Mouse (Mus musculus): Measurements from ENCODE around the gene Foxe1. TPM values are rescaled to one million over a fixed set of nuclear protein-coding genes. Genes with fewer than 3 reads are reported as not detected.
A peak's percentile ranks its signal among the peaks of the same experiment; 100 is the strongest.

The Foxe1 gene
- polyA plus RNA-seq, 1 experiment, result 0.28 TPM

GRCm38 (mm10) chr4:46339026-46339425 lies 4.4 kb upstream of the Foxe1 start:
- WGBS, result 26% methylated on average over 10 of the region's 10 CpGs

GRCm38 (mm10) chr4:46339584-46339983 lies 3.8 kb upstream of the Foxe1 start:
- no peak for DNase-seq
- Histone ChIP-seq H3K36me3 (ENCODE audit: control insufficient read depth, insufficient read depth, low read length) (no peaks in the 10 kb centered on the region), H3K4me1 (replicated peaks; ENCODE audit: control insufficient read depth, insufficient read depth, low read length) (peaks cover 8% of the 10 kb centered on the region; the same call in 1 of the 2 replicates), H3K4me3 (ENCODE audit: control insufficient read depth, insufficient read depth, low read length) (no peak overlapping the region), H3K27me3 (ENCODE audit: control insufficient read depth, insufficient read depth, low read length) (peaks cover 37% of the 10 kb centered on the region), H3K27ac (ENCODE audit: control insufficient read depth, insufficient read depth, low read length) (no peak overlapping the region)
- no peak for TF ChIP-seq CTCF (IDR thresholded peaks at IDR 0.05; ENCODE audit: borderline replicate concordance, control insufficient read depth, extremely low read depth, insufficient read depth, low read length, poor library complexity)
- TF ChIP-seq POLR2A (IDR thresholded peaks at IDR 0.05; ENCODE audit: control insufficient read depth, extremely low read depth, insufficient read depth, low read length, poor library complexity), result no peak
- 10% methylated on average over 26 of the region's 26 CpGs for WGBS

More at GRCm38 (mm10) chr4:46339026-46339425, 4.4 kb upstream of the Foxe1 start:
- H3K4me1 ChIP-seq (replicated peaks; ENCODE audit: control insufficient read depth, insufficient read depth, low read length), result peaks cover 2% of the 10 kb centered on the region; the same call in 1 of the 2 replicates
- H3K36me3 ChIP-seq (ENCODE audit: control insufficient read depth, insufficient read depth, low read length), result no peaks in the 10 kb centered on the region
- H3K27ac ChIP-seq (ENCODE audit: control insufficient read depth, insufficient read depth, low read length), result no peak overlapping the region
- DNase-seq, result no peak
- TF ChIP-seq POLR2A (IDR thresholded peaks at IDR 0.05; ENCODE audit: control insufficient read depth, extremely low read depth, insufficient read depth, low read length, poor library complexity), result no peak
- no peak for TF ChIP-seq CTCF (IDR thresholded peaks at IDR 0.05; ENCODE audit: borderline replicate concordance, control insufficient read depth, extremely low read depth, insufficient read depth, low read length, poor library complexity)
- no peak overlapping the region for H3K4me3 ChIP-seq (ENCODE audit: control insufficient read depth, insufficient read depth, low read length)
- H3K27me3 ChIP-seq (ENCODE audit: control insufficient read depth, insufficient read depth, low read length), result peaks cover 32% of the 10 kb centered on the region

GRCm38 (mm10) chr4:46341831-46342680 lies 1.4 kb upstream of the Foxe1 start:
- H3K36me3 ChIP-seq (ENCODE audit: control insufficient read depth, insufficient read depth, low read length), result no peaks in the 10 kb centered on the region
- peaks cover 17% of the 10 kb centered on the region for H3K4me1 ChIP-seq (replicated peaks; ENCODE audit: control insufficient read depth, insufficient read depth, low read length)
- DNase-seq, result no peak
- WGBS, result 28% methylated on average over 22 of the region's 22 CpGs
- H3K27ac ChIP-seq (ENCODE audit: control insufficient read depth, insufficient read depth, low read length), result no peak overlapping the region
- TF ChIP-seq CTCF (IDR thresholded peaks at IDR 0.05; ENCODE audit: borderline replicate concordance, control insufficient read depth, extremely low read depth, insufficient read depth, low read length, poor library complexity) (no peak), POLR2A (IDR thresholded peaks at IDR 0.05; ENCODE audit: control insufficient read depth, extremely low read depth, insufficient read depth, low read length, poor library complexity) (no peak)
- peaks cover 52% of the 10 kb centered on the region for H3K27me3 ChIP-seq (ENCODE audit: control insufficient read depth, insufficient read depth, low read length)
- H3K4me3 ChIP-seq (ENCODE audit: control insufficient read depth, insufficient read depth, low read length), result no peak overlapping the region

GRCm38 (mm10) chr4:46342711-46343286 lies 610 bp upstream of the Foxe1 start:
- no peak for DNase-seq
- H3K27ac ChIP-seq (ENCODE audit: control insufficient read depth, insufficient read depth, low read length), result no peak overlapping the region
- H3K27me3 ChIP-seq (ENCODE audit: control insufficient read depth, insufficient read depth, low read length), result peaks cover 58% of the 10 kb centered on the region
- H3K4me3 ChIP-seq (ENCODE audit: control insufficient read depth, insufficient read depth, low read length), result no peak overlapping the region
- H3K4me1 ChIP-seq (replicated peaks; ENCODE audit: control insufficient read depth, insufficient read depth, low read length), result peaks cover 17% of the 10 kb centered on the region
- TF ChIP-seq CTCF (IDR thresholded peaks at IDR 0.05; ENCODE audit: borderline replicate concordance, control insufficient read depth, extremely low read depth, insufficient read depth, low read length, poor library complexity) (no peak), POLR2A (IDR thresholded peaks at IDR 0.05; ENCODE audit: control insufficient read depth, extremely low read depth, insufficient read depth, low read length, poor library complexity) (no peak)
- H3K36me3 ChIP-seq (ENCODE audit: control insufficient read depth, insufficient read depth, low read length), result no peaks in the 10 kb centered on the region
- 1% methylated on average over 28 of the region's 28 CpGs for WGBS

- H3K4me3 ChIP-seq (ENCODE audit: control insufficient read depth, insufficient read depth, low read length), result peak overlapping the region; percentile 35
- no peak overlapping the region for H3K27ac ChIP-seq (ENCODE audit: control insufficient read depth, insufficient read depth, low read length)
- no peaks in the 10 kb centered on the region for H3K36me3 ChIP-seq (ENCODE audit: control insufficient read depth, insufficient read depth, low read length)
- peaks cover 53% of the 10 kb centered on the region for H3K27me3 ChIP-seq (ENCODE audit: control insufficient read depth, insufficient read depth, low read length)
- peaks cover 17% of the 10 kb centered on the region for H3K4me1 ChIP-seq (replicated peaks; ENCODE audit: control insufficient read depth, insufficient read depth, low read length)
- DNase-seq, result no peak
- TF ChIP-seq POLR2A (IDR thresholded peaks at IDR 0.05; ENCODE audit: control insufficient read depth, extremely low read depth, insufficient read depth, low read length, poor library complexity) (no peak), CTCF (IDR thresholded peaks at IDR 0.05; ENCODE audit: borderline replicate concordance, control insufficient read depth, extremely low read depth, insufficient read depth, low read length, poor library complexity) (no peak)
- WGBS, result 2% methylated on average over 50 of the region's 51 CpGs
These were observed 879 bp downstream of the Foxe1 start for GRCm38 (mm10) chr4:46344288-46344687.

GRCm38 (mm10) chr4:46345056-46345772 lies 1.8 kb downstream of the Foxe1 start:
- Histone ChIP-seq H3K4me3 (ENCODE audit: control insufficient read depth, insufficient read depth, low read length) (peak overlapping the region; percentile 35; the same call in 1 of the 2 replicates), H3K27me3 (ENCODE audit: control insufficient read depth, insufficient read depth, low read length) (peaks cover 57% of the 10 kb centered on the region), H3K36me3 (ENCODE audit: control insufficient read depth, insufficient read depth, low read length) (no peaks in the 10 kb centered on the region), H3K27ac (ENCODE audit: control insufficient read depth, insufficient read depth, low read length) (no peak overlapping the region), H3K4me1 (replicated peaks; ENCODE audit: control insufficient read depth, insufficient read depth, low read length) (peaks cover 17% of the 10 kb centered on the region)
- no peak for DNase-seq
- 12% methylated on average over 63 of the region's 67 CpGs for WGBS
- TF ChIP-seq CTCF (IDR thresholded peaks at IDR 0.05; ENCODE audit: borderline replicate concordance, control insufficient read depth, extremely low read depth, insufficient read depth, low read length, poor library complexity), result no peak
- TF ChIP-seq POLR2A (IDR thresholded peaks at IDR 0.05; ENCODE audit: control insufficient read depth, extremely low read depth, insufficient read depth, low read length, poor library complexity), result no peak

Measured in thymus, adult 2 months (tissue).